Mouse (Mus musculus) urinary bladder, postnatal 14 days (tissue): ENCODE results near the gene Ppm1m.

Source experiments
- DNase-seq: peaks from one replicate; pipeline ENCODE4 v3.0.0; 2021; ENCODE audit warnings: low spot score

Gene Ppm1m

DNA sequence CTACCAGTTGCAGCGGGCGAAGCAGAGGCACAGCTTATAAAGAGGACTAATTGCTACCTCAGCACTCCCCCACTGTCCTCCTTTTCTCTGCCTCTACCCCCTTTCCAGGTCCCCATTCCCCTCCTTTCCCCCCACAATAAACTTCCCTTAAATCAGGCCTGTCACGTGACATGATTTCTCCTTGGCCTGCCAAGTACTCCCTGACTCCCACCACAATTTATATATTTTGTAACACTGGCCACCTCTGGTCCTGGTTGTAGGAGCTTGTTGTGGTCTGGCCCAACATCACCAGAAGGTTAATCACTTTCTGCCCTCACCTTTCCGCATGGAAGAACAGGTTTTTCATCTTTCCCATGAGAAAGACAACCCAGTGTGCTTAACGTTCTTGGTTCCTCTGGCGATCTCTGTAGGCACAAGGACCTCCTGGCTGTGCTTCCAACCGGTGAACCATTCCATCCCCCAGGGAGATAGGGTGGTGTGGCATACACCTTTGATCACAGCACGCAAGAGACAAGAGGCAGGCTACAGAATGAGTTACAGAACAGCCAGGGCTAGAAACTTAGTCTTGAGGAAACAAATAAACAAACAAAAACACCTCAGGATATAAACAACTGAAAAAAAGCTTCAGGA is 21.5 kb upstream of the Ppm1m start:
- no peak for DNase-seq

DNA sequence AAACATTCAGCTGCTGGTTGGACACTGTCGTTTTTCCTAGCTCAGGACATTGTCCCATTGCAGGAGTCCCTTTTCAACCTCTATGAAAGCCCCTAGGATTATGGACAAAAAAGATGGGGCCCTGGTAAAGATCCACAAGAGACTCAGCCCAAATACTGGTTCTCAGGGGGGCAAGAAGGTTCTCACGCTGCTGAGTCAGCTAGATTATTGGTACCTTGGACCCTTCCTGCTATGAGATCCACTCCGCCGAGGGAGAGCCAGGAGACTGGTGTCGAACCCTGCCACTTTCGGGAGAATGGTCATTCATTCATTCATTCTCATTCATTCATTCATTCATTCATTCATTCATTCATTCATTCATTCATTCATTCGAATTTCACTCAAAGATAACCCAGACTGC is 17.4 kb upstream of the Ppm1m start:
- no peak for DNase-seq

DNA sequence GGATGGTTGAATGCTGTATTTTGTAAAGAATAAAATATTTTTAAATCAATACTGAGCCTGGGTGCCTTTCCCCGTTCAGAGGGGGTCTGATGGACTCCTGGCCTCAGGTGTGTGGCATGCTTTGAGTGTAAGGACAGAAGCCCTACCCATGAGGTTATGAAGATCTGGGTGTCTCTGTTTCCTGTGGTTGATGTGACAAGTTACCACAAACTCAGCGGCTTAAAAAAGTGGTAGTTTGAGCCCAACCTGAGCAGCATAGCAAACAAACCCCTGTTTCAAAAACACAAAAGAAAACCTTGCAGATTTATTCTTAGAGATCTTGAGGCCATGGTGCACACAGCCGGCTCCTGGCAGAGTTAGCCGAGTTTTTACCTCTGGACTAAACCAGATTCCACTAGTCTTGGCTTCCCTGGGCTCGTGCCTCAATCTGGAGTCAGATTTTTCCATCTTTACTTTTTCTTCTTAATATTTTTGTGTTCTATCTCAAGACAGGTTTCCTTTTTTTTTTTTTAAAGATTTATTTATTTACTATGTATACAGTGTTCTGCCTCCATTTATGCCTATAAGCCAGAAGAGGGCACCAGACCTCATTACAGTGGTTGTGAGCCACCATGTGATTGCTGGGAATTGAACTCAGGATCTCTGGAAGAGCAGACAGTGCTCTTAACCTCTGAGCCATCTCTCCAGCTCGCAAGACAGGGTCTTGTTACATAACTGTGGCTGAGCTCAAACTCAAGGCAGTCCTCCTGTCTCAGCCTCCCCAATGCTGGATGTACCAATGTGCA is 16.0 kb upstream of the Ppm1m start:
- DNase-seq = no peak

DNA sequence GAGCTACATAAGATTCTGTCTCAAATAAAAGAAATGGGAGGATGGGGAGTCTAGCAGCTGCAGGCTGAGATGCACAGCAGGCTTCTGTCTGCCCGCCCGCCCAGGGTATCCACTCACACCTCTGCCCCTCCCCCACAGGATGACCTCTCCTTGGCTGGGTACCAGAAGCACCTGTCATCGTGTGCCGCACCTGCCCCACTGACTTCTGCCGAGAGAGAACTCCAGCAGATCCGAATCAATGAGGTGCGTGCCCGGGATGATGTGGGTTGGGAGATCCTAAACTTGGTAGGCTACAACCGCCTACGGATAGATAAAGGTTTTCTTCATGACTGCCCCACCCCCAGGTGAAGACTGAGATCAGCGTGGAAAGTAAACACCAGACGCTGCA is 13.0 kb upstream of the Ppm1m start:
- no peak for DNase-seq

DNA sequence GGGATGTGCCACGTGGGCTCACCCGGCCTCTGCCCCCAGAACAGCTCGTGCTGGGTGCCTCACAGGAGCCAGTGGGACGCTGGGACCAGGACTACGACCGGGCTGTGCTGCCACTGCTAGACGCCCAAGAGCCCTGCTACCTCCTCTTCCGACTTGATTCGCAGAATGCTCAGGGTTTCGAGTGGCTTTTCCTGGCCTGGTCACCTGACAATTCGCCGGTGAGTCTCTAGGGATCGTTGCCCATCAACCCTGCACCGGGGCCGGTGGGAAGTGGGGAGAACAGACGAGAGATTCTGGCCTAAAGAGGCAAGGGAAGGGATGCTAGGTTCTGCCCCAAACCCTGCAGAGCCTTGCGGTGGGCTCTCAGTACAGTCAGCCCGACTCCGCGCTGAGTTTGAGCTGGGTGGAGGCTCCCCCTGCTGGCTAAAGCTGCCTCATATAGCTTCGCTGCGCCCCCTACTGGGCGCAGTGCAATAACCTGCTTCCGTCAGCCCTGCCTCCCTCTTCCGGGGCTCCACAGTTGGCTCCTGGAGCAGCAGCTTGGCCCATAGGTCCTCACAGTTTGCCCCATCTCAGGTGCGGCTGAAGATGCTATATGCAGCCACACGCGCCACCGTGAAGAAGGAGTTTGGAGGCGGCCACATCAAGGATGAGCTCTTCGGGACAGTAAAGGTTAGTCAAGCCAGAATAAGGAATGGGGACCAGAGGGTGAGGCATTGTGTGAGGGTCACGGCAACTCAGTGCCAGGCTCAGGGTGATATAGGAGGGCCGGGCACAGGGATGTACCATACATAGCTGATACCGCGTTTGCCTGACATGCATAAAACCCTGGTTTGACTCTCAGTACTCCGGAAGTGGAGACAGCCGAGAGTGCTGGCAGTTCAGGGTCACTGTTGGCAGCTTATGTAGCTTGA is 12.4 kb upstream of the Ppm1m start:
- DNase-seq = peak; percentile 87

DNA sequence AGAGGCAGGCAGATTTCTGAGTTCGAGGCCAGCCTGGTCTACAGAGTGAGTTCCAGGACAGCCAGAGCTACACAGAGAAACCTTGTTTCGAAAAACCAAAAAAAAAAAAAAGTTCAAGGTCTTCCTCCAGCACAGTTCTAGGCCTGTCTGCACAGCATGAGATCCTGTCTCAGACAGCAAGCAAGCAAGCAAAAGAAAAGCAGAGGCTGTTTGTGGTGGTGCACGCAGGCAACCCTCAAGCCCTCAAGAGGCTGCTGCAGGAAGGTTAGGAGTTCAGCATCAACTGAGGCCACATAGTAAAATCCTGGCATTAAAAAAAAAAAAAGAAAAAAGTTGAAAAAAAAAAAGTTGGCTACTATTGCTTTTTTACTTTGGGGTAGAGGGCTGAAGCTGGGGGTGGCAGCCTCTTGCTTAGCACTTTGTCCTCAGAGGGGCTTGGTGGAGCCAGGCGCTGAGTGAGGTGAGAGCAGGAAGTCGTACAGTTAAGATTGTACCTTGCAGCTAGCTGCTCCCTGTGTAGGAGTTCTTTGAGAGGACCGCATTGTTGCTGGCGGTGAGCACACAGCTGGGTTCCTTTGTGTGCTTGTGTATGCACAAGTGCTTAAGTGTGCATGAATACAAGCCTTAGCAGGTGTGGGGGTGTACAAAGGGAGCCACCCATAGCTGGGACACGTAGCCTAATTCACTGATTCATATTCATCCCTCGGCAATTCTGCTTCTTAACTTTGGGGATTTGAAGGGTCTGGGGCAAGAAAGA is 11.5 kb upstream of the Ppm1m start:
- DNase-seq = no peak

DNA sequence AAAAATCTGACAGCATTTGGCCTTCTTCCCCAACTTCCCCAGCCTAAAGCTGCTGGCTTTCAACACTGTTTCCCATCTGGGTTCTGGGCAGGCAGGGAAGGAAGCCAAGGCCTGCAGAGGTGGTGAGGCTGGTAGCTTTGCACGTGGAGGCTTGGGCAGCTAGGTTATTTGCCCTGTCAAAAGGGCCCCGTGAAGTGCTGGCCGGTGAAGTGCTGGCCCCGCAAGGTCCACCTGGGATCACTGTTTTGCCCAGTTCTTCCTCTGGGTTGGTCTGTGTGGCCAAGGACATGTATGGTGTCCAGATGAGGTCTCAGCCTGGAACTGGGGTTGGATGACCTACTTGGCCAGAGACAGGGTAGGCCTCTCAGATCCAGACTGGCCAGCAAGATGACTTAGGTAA is 10.4 kb upstream of the Ppm1m start:
- no peak for DNase-seq

DNA sequence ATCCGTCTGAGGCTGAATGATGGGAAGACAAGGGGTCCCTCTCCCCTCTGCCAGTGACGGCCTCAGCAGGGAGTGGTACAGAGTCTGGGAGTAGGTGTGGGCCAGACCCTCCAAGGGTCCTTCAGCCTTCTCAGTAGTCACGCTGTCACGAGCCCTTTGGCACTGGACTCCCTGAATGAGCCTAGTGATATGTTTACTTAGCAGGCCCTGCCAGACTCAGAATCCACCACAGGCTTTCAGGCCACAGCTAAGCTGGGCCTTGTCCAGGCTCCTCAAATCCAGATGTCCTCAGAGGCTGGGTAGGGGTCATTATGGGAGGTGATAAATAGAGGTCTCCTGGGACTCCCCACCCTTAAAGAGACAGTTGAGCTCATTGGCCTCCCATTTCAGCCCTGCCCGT is 8.6 kb upstream of the Ppm1m start:
- no peak for DNase-seq

DNA sequence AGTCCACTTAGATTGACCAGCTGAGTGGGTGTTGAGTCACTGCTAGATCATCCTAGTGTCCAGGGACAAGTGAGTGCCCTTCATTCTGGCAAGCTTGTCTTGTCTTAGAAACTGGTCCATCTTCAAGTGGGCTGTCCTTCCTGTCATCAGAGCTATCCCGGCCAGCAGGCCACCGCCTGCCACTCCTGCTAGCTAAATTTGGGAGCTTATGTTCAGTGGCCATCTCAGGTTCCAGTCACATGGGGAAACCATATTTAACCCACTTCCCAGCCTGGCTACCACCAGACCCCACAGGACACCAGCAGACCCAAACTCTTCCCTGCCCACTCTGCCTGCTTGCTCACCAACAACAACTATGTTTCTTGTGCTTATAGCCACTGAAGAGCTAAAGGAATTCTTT is 7.0 kb upstream of the Ppm1m start:
- DNase-seq = no peak

DNA sequence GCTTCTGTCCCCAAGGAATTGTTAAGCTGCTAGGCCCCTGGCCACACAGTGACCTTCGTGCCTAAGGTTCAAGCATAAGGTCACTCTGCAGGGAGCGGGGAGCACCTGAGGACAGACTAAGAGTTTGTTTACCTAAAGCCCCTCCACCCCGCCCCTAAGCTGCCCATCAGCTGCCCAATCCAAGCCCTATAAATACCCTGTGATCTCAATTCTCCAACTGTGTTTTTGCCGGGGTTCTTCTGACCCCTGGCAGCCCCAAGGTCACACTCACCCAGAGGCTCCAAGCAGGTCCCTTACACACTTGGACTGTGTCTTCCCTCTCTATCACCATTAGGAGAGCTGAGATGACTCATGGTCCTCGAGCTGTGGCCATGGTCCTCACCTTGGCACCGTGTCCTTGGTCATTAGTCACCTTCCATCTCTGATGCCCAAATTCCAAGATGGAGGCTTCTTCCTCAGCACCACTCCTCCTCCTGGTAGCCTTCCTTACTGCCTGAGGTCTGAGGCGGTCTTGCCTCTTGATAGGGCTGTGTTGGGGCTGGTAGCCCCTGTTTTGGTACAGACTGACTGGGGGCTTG is 6.3 kb upstream of the Ppm1m start:
- no peak for DNase-seq

DNA sequence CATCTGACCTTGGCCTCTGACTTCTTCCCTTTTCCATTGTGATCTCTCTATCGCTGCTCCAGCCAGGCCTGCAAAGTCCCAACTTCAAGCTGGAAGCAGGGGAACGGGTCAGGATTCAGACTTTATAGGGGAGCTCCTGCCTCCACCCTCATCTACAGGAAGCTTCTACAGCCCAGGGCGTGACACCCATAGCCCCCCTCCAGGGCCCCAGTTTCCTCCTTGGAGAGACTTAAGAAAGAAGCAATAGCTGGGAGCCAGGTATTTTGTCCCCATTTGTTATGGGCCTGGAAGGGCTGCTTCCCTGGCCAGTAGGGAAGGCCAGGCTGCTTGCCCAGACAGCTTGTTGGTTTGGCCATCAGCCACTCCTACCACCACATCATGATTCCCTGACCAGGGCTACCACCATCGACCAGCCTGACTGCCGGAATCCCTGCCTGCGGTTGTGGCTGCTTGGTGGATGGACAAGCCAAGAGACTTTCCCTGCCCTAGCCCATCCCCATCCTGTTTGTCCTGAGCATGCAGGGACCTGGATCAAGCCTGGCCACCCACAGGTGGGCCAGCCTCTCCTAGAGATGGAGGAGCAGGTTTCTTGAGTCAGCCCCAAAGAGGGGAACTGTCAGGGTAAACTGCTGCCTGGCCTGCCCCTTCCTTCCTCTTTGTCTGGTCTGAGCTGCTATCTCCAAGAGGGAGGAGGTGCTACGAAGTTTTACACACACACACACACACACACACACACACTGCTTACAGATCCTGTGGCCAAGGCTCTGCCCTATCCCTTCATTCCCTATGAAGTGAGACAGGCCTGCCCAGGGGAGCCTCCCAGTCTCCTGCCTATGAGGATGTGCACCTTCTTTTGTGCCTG is 4.7 kb upstream of the Ppm1m start:
- no peak for DNase-seq

DNA sequence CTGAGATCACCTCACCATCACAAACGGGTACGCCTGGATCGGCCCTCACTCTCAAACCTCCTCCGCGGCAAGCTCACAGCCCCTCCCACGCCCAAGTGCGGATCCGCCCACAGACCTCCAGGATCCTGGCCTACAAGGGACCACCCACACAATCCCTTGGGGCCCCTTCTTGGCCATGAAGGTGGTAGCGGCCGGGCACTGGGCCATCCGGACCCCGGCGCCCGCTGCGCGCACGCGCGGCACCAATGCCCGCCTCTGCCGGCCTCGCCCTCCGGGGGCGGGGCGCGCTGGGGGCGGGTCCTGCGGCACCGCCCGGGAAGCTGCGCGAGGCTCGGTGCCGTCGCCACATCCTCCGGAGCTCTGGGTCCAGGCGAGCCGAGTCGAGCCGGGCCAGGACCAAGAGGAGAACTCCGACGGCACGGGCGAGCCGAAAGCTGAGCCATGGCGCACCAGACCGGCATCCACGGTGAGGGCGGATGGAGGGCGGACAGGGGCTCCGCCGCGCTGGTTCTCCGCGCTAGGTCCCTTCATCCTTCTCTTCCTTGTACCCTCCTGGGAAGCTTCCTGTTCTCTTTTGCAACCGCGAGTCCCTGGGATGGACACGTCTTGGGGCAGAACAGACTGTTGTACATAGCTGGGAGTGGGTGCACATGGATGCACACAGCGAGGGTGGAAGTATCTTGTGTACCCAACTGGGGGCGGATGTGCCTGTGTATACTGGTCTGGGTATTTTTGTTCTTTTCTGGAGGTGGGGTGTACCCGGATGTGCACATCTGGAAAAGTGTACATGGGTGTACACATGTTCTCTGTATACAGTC is 3.5 kb upstream of the Ppm1m start, which contains the start of gene Twf2:
Gene Twf2, plus strand, starts transcription at position 290 of the 818 bp plus-strand sequence.
- DNase-seq = peak; percentile 91

DNA sequence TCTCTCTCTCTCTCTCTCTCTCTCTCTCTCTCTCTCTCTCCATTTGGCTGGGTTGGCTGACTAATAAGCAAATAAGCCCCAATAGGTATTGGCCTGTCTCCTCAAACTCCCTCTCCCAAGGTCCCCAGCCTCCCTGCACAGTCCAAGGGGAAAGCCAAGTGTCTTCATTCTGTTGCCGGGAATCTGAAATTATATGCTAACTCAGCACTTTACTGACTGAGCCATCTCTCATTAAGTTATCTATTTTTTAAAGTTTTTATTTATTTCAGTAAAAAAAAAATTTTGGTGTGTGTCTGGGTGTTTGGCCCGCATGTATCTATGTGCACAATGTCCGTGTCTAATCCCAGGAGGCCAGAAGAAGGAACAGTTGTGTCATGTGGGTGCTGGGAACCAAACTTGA is 2.3 kb upstream of the Ppm1m start:
- DNase-seq = no peak

DNA sequence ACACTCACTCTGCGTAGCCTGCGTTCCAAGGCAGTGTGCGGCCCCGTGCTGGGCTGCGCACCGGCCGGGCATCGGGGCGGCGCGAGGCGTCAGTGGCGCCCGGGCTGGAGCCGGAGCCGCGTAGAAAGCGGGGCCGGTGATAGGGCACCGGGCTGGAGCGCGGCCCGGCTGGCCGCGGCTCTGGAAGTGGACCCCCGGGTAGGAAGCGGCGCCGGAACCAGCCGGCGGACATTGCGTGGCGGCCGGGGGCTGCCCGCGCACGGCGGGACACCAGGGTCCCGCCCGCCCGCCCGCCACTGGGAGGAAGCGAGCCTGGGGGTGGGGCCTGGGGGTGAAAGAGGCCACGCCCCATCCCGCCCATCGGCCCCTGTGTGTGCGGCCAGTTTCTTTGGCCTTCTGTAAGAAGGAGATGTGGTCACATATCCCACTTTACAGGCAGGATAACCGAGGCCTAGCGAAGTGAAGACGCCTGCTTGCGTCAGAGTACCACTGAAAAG is 536 bp downstream of the Ppm1m start:
- peak; percentile 76 for DNase-seq

DNA sequence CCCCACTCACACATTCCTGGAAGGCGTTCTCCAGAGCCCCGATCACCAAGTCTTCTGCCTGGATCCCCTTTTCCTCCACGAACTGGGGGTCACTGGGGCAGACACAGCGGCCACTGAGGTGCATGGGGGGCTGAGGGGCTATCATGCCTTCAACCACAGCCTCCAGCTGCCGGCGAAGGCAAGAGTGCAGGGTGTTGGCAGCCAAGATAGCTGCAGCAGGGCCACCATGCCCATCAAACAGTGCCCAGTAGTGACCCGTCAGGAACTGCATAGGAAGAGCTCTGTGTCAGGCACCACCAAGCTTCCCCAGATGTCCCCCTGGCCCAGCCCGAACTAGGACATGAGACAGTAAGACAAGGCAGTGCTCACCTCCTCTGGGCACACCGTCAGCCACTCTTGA is 1.8 kb downstream of the Ppm1m start:
- DNase-seq = no peak

DNA sequence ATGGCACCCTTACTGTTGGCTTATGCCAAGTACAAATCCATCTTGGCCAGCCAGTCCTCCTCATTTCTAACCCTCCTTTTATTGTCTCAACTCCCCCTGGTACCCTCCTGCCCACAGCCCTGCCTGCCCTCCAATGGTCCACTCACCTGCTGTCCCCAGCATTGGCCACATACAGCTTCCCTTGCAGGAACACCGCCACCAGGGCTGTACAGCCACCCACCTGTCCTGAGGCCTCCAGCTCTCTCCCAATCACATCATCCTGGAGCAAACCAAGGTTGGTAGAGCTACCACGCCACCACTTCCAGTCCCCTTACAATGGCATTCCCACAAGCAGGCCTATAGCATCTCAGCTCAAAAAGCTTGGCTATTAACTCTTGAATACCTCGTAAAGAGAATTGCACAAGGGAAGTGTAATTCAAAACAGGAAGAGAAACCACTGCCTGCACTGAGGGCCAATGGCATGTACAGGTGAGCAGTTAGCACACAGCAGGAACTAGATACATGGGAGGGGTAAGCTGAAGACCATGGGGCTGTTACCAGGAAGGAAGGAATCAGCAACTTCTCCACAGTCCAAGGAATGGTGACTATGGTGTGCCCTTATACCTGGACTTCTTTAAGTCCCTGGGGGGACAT is 2.3 kb downstream of the Ppm1m start:
- no peak for DNase-seq

DNA sequence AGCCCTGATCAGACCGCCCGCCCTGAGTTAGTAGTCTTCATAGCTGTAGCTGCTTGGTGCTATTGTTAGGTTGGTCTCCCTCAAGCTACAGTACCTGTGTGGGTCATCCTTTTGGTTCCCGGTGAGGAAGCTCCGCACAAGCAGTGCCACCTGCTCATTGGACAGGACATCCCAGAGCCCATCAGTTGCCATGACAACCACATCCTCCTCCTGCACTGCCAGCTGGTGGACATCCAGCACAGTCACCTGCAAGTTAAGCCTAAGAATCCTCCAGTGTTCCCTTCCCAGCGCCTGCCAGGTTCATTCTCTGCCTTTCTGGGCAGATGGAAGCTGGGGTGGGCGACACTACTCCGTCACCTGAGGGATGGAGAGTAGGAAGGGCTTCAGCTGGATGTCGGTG is 3.9 kb downstream of the Ppm1m start:
- no peak for DNase-seq

DNA sequence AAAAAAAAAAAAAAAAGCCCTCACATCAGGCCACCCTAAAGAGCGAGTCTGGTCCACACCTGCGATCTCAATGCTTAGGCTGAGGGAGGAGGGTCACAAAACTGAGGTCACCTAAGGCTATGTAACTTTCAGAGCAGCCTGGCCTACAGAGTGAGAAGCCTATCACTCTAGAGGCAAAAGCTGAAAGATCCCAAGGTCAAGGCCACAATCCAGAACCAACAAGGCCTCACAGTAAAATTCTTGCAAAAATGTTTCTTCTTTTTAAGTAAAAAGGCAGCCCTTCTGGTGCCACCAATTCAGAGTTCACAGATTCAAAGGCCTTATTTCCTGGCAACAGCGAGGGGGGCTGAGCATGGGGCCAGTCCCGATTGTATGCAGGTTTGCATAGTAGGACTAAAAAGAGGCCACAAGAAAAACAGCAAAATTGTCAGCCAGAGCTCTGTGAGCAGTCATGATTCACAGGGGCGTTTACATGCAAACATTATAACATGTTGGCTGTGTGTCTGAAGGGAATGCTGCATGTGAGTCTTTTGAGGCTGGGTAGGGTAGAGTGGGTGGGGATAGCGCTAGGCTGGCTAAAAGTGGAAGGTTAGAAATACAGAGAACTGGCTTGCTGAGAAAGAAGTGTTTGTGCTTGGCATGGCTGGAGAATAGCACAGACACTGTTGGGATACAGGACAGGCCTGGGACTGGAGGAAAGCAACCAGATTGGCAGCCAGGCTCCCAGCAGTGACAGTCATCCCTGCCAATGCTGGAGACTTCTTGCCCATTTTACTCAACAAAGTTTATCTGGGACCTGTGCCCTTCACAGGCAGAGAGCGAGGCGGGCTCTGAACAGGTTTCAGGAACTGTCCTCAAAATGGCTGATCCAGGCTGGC is 5.4 kb downstream of the Ppm1m start:
- no peak for DNase-seq
